Mouse (Mus musculus) adrenal gland, postnatal 25 days (tissue): Measurements from ENCODE around the gene Olfr1458. TPM values are rescaled to one million over a fixed set of nuclear protein-coding genes. Genes with fewer than 3 reads are reported as not detected.

Experiments
- DNase-seq: peaks from one replicate; pipeline ENCODE4 v3.0.0; 2021; ENCODE audit warnings: mixed read lengths
- long read RNA-seq: library from polyadenylated mRNA; stranded (forward); transcript quantifications from one replicate; pipeline ENCODE4 v2.0.0, GENCODE M21; 2021
- total RNA-seq: library from RNA; stranded (reverse); gene quantifications from 2 replicates; pipeline ENCODE4 v1.2.3, GENCODE M21; 2021

Olfr1458 gene
- not detected in 2 replicates for total RNA-seq
- long read RNA-seq = 0 reads

DNA sequence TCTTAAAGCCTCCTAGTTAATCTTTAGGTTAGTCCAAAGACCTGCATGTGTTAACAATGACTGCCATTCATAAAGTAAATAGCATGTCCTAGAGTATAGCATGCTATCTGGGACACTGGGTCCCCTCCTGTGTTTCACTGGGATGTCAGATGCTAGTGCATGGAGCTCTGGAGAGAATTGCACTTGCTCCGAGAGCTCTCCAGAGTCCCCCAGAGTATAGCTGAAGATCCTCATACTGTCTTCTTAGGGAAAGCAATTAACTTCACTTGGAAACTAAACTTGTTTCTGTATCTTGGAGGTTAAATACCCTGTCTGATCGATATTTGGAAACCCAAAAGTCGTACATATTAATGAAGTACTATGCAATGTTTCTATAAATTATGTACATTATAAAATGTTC lies at the start of gene Olfr1458:
TSS of gene Olfr1458 (minus strand) at position 101 of the 400 bp plus-strand sequence.
- DNase-seq = no peak

DNA sequence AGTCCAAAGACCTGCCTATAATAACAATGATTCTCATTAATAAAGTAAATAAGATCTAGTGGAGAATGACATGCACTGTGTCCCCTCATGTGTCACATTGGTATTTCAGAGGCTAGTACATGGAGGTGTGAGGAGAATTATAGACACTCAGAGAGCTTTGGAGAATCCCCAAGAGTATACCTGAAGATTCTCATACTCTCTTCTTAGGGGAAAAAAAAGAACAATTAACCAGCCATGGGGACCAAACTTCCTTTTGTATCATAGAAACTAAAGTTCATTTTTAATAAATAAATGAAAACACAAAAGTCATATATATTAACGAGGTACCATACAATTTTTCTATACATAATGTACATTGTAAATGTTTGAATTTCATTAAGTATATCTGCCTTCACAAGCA lies 42.9 kb upstream of the Olfr1458 start, which contains the start of gene Olfr1459:
TSS of gene Olfr1459 (minus strand) at position 101 of the 400 bp plus-strand sequence.
- no peak for DNase-seq

- no peak for DNase-seq
Observed at GRCm38 (mm10) chr19:13097791-13098190, 8.8 kb downstream of the Olfr1458 start, which contains the start of gene Olfr1457. Olfr1457 (minus strand) TSS chr19:13097891.

- DNase-seq = no peak
Observed at GRCm38 (mm10) chr19:13093908-13094307, 12.7 kb downstream of the Olfr1458 start.

DNA sequence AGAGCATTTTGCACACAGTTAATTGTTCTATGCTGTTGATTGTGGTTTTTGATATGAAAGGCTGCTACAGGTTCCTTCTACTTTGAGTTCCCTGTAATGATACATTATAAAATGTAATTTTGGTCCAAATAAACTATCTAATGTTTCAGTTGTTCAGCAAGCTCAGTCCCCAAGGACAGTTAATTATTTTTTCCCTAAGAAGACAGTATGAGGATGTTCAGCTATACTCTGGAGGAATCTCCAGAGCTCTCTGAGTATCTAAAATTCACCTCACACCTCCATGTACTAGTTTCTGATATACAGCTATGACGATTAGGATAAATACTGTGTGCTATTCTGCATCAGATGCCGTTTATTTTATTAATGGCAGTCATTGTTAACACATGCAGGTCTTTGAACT lies 46.3 kb downstream of the Olfr1458 start, which contains the start of gene Olfr1454:
TSS of gene Olfr1454 (plus strand) at position 301 of the 400 bp plus-strand sequence.
- DNase-seq = no peak

Other genes with a start within 250 kb of the Olfr1458 start
- gene Olfr1444, start 249.5 kb downstream of the Olfr1458 start, total RNA-seq = not detected in 2 replicates
- gene Olfr1445, start 222.9 kb downstream of the Olfr1458 start, total RNA-seq = not detected in 2 replicates
- gene Olfr1446, start 213.3 kb downstream of the Olfr1458 start, total RNA-seq = not detected in 2 replicates
- gene Olfr1447, start 203.0 kb downstream of the Olfr1458 start, total RNA-seq = not detected in 2 replicates
- gene Olfr1448, start 182.4 kb downstream of the Olfr1458 start, total RNA-seq = not detected in 2 replicates
- not detected in 2 replicates for gene Olfr1449, start 175.9 kb downstream of the Olfr1458 start, total RNA-seq
- gene Olfr1450, start 156.5 kb downstream of the Olfr1458 start, total RNA-seq = not detected in 2 replicates
- not detected in 2 replicates for gene Olfr1451, start 111.8 kb downstream of the Olfr1458 start, total RNA-seq
- gene Olfr1453, start 78.4 kb downstream of the Olfr1458 start, total RNA-seq = not detected in 2 replicates
- not detected in 2 replicates for gene Olfr1454, start 46.2 kb downstream of the Olfr1458 start, total RNA-seq
- gene Olfr1457, start 8.9 kb downstream of the Olfr1458 start, total RNA-seq = not detected in 2 replicates
- gene Olfr1459, start 42.8 kb upstream of the Olfr1458 start, total RNA-seq = 0.09 TPM in 1 of 2 replicates, not detected in the other
- not detected in 2 replicates for gene Olfr1461, start 56.2 kb upstream of the Olfr1458 start, total RNA-seq
- gene Olfr1462, start 79.0 kb upstream of the Olfr1458 start, total RNA-seq = not detected in 2 replicates
- gene Olfr1463, start 124.6 kb upstream of the Olfr1458 start, total RNA-seq = not detected in 2 replicates
- not detected in 2 replicates for gene Olfr1465, start 208.8 kb upstream of the Olfr1458 start, total RNA-seq
- gene Olfr1466, start 232.1 kb upstream of the Olfr1458 start, total RNA-seq = not detected in 2 replicates